Mouse (Mus musculus) brain, embryonic 18.5 days (tissue): Measurements from ENCODE around the gene 1700001O22Rik.

ENCODE experiments used
- DNase-seq: peaks from one replicate; pipeline ENCODE4 v3.0.0-alpha.2; 2012; ENCODE audit warnings: low read depth, low spot score

1700001O22Rik gene

GRCm38 (mm10) chr2:30803604-30804003 is at the start of gene 1700001O22Rik:
Gene 1700001O22Rik (minus strand): TSS chr2:30803661.
- no peak for DNase-seq

- no peak for DNase-seq
These were observed 49.4 kb upstream of the 1700001O22Rik start for GRCm38 (mm10) chr2:30852771-30853313.

GRCm38 (mm10) chr2:30850581-30850980 is 47.1 kb upstream of the 1700001O22Rik start:
- DNase-seq = no peak

GRCm38 (mm10) chr2:30848184-30848583 is 44.7 kb upstream of the 1700001O22Rik start:
- no peak for DNase-seq

GRCm38 (mm10) chr2:30846723-30847122 is 43.3 kb upstream of the 1700001O22Rik start:
- DNase-seq = no peak

- DNase-seq = no peak
These were observed 42.8 kb upstream of the 1700001O22Rik start for GRCm38 (mm10) chr2:30846236-30846635.

GRCm38 (mm10) chr2:30845152-30846070 is 42.0 kb upstream of the 1700001O22Rik start:
- DNase-seq = no peak

GRCm38 (mm10) chr2:30842615-30843014 is 39.2 kb upstream of the 1700001O22Rik start:
- DNase-seq = no peak

GRCm38 (mm10) chr2:30836238-30836990 is 33.0 kb upstream of the 1700001O22Rik start:
- no peak for DNase-seq

GRCm38 (mm10) chr2:30834373-30835022 is 31.0 kb upstream of the 1700001O22Rik start, which contains the start of gene Prrx2:
Gene Prrx2 (plus strand): TSS chr2:30834972.
- DNase-seq = no peak

- no peak for DNase-seq
These were observed 30.2 kb upstream of the 1700001O22Rik start for GRCm38 (mm10) chr2:30833644-30834043.

GRCm38 (mm10) chr2:30830283-30830795 is 26.9 kb upstream of the 1700001O22Rik start, which contains the start of gene Asb6:
Gene Asb6 (minus strand): TSS chr2:30830333.
- DNase-seq = no peak

GRCm38 (mm10) chr2:30829315-30829714 is 25.9 kb upstream of the 1700001O22Rik start:
- DNase-seq = no peak

- DNase-seq = peak; percentile 72
These were observed 24.5 kb upstream of the 1700001O22Rik start for GRCm38 (mm10) chr2:30827749-30828475.

- DNase-seq = no peak
These were observed 23.6 kb upstream of the 1700001O22Rik start for GRCm38 (mm10) chr2:30826825-30827748.

- DNase-seq = no peak
These were observed 20.1 kb upstream of the 1700001O22Rik start for GRCm38 (mm10) chr2:30823385-30824153.

- DNase-seq = no peak
These were observed 19.0 kb upstream of the 1700001O22Rik start for GRCm38 (mm10) chr2:30822460-30822859.

GRCm38 (mm10) chr2:30821073-30821472 is 17.6 kb upstream of the 1700001O22Rik start:
- no peak for DNase-seq

- no peak for DNase-seq
These were observed 16.4 kb upstream of the 1700001O22Rik start for GRCm38 (mm10) chr2:30819873-30820272.
